Mouse (Mus musculus) CH12.LX (cell line): Measurements from ENCODE around the gene Gm7271. TPM values are rescaled to one million over a fixed set of nuclear protein-coding genes. Genes with fewer than 3 reads are reported as not detected.

ENCODE experiments used
- DNase-seq: peaks from one replicate; pipeline ENCODE4 v3.0.0-alpha.2; 2013; ENCODE audit errors: extremely low read depth
- H3K27ac ChIP-seq: 2 replicates; pipeline ENCODE4 v1.5.1; 2012; ENCODE audit warnings: low read depth, mild to moderate bottlenecking, control low read depth, moderate library complexity; ENCODE audit not compliant: insufficient read depth
- H3K27me3 ChIP-seq: replicated peaks from 2 replicates; pipeline ENCODE3; 2012; ENCODE audit warnings: inconsistent platforms
- H3K36me3 ChIP-seq, 2 experiments: replicated peaks in 1 of 2; 2 replicates each; pipeline versions ENCODE3 to v1.6.1; 2012; ENCODE audit warnings: inconsistent platforms in 1 of 2, low read length in 1 of 2, mild to moderate bottlenecking in 1 of 2, mixed read lengths in 1 of 2, moderate library complexity in 1 of 2; ENCODE audit not compliant: control insufficient read depth in 1 of 2, insufficient read depth in 1 of 2
- H3K4me1 ChIP-seq, 2 experiments: 2 replicates each; pipeline ENCODE4 v1.6.1; 2012; ENCODE audit warnings: inconsistent platforms in 1 of 2, moderate library complexity in 1 of 2; ENCODE audit not compliant: insufficient read depth in 2 of 2, control insufficient read depth in 1 of 2
- H3K4me2 ChIP-seq: 2 replicates; pipeline ENCODE4 v1.6.1; 2012; ENCODE audit warnings: low read depth, mild to moderate bottlenecking, control low read depth; ENCODE audit not compliant: poor library complexity, insufficient read depth, severe bottlenecking
- H3K4me3 ChIP-seq, 3 experiments: fragments of 150-350 bp in 1 of 3; sonication (generic) in 1 of 3; replicated peaks in 1 of 3; 2 replicates each; pipeline versions ENCODE3 to v1.5.1; 2011 to 2012; ENCODE audit warnings: low read depth in 2 of 3, low read length in 2 of 3, mild to moderate bottlenecking in 2 of 3, moderate library complexity in 2 of 3, control low read depth in 1 of 3, improper control_type of control experiment in 1 of 3, inconsistent platforms in 1 of 3, mixed read lengths in 1 of 3; ENCODE audit not compliant: poor library complexity in 1 of 3
- H3K79me2 ChIP-seq: replicated peaks from 2 replicates; pipeline ENCODE4 v1.6.1; 2012; ENCODE audit warnings: mild to moderate bottlenecking, moderate library complexity; ENCODE audit not compliant: control insufficient read depth, poor library complexity, insufficient read depth, severe bottlenecking; ENCODE audit errors: extremely low read depth
- H3K9ac ChIP-seq: 2 replicates; pipeline ENCODE4 v1.6.1; 2012; ENCODE audit warnings: low read depth, mild to moderate bottlenecking, control low read depth, moderate library complexity; ENCODE audit not compliant: insufficient read depth
- H3K9me3 ChIP-seq: replicated peaks from 2 replicates; pipeline ENCODE3; 2012; ENCODE audit warnings: low read length, inconsistent platforms, mixed read lengths
- CHD2 ChIP-seq: IDR thresholded peaks from 2 replicates; pipeline ENCODE4 v1.6.1; 2011; ENCODE audit warnings: low read length, improper control_type of control experiment
- CTCF ChIP-seq, 2 experiments: IDR thresholded peaks in 1 of 2; conservative IDR thresholded peaks in 1 of 2; 2 replicates each; pipeline ENCODE4 v1.5.1; 2011 to 2012; ENCODE audit warnings: low read depth in 2 of 2, low read length in 2 of 2, improper control_type of control experiment in 1 of 2, inconsistent platforms in 1 of 2, mild to moderate bottlenecking in 1 of 2, moderate library complexity in 1 of 2
- E2F4 ChIP-seq: IDR thresholded peaks from 2 replicates; pipeline ENCODE4 v1.6.1; 2011; ENCODE audit warnings: low read depth, low read length, improper control_type of control experiment; ENCODE audit not compliant: insufficient replicate concordance
- EP300 ChIP-seq: IDR thresholded peaks from 2 replicates; pipeline ENCODE4 v1.6.1; 2011; ENCODE audit warnings: low read length, improper control_type of control experiment
- ETS1 ChIP-seq: conservative IDR thresholded peaks from 2 replicates; pipeline ENCODE4 v1.6.1; 2012; ENCODE audit warnings: low read depth, mild to moderate bottlenecking, inconsistent platforms, low read length, improper control_type of control experiment, moderate library complexity
- HCFC1 ChIP-seq: IDR thresholded peaks from 2 replicates; pipeline ENCODE4 v1.6.1; 2012; ENCODE audit warnings: low read depth, mild to moderate bottlenecking, inconsistent platforms, low read length, improper control_type of control experiment
- KAT2A ChIP-seq: IDR thresholded peaks from 2 replicates; pipeline ENCODE4 v1.6.1; 2012; ENCODE audit warnings: low read length, improper control_type of control experiment, inconsistent platforms; ENCODE audit not compliant: insufficient replicate concordance
- MAX ChIP-seq: IDR thresholded peaks from 2 replicates; pipeline ENCODE4 v1.6.1; 2011; ENCODE audit warnings: low read length, improper control_type of control experiment
- MAZ ChIP-seq: IDR thresholded peaks from 2 replicates; pipeline ENCODE4 v1.6.1; 2012; ENCODE audit warnings: low read depth, mild to moderate bottlenecking, inconsistent platforms, low read length, improper control_type of control experiment, moderate library complexity
- NELFE ChIP-seq: IDR thresholded peaks from 2 replicates; pipeline ENCODE4 v1.6.1; 2011; ENCODE audit warnings: low read depth, low read length, improper control_type of control experiment
- POLR2A ChIP-seq: IDR thresholded peaks from 2 replicates; pipeline ENCODE4 v1.6.1; 2011; ENCODE audit warnings: low read depth, mild to moderate bottlenecking, improper control_type of control experiment, low read length
- POLR2AphosphoS2 ChIP-seq: IDR thresholded peaks from 2 replicates; pipeline ENCODE4 v1.6.1; 2011; ENCODE audit warnings: low read depth, low read length, improper control_type of control experiment
- RAD21 ChIP-seq: IDR thresholded peaks from 2 replicates; pipeline ENCODE4 v1.6.1; 2011; ENCODE audit warnings: low read depth, mild to moderate bottlenecking, low read length, improper control_type of control experiment, moderate library complexity
- SIN3A ChIP-seq: IDR thresholded peaks from 2 replicates; pipeline ENCODE4 v1.6.1; 2012; ENCODE audit warnings: low read length, improper control_type of control experiment, inconsistent platforms
- SMC3 ChIP-seq: IDR thresholded peaks from 2 replicates; pipeline ENCODE4 v1.6.1; 2011; ENCODE audit warnings: low read depth, low read length, improper control_type of control experiment
- TBP ChIP-seq: conservative IDR thresholded peaks from 2 replicates; pipeline ENCODE4 v1.6.1; 2011; ENCODE audit warnings: low read depth, low read length, improper control_type of control experiment
- UBTF ChIP-seq: IDR thresholded peaks from 2 replicates; pipeline ENCODE4 v1.6.1; 2012; ENCODE audit warnings: low read depth, mild to moderate bottlenecking, inconsistent platforms, low read length, improper control_type of control experiment, moderate library complexity
- USF1 ChIP-seq: IDR thresholded peaks from 2 replicates; pipeline ENCODE4 v1.6.1; 2014; ENCODE audit warnings: low read depth, mild to moderate bottlenecking, inconsistent platforms, low read length, improper control_type of control experiment
- USF2 ChIP-seq: conservative IDR thresholded peaks from 2 replicates; pipeline ENCODE4 v1.6.1; 2011; ENCODE audit warnings: low read depth, low read length, improper control_type of control experiment
- ZNF384 ChIP-seq: IDR thresholded peaks from 2 replicates; pipeline ENCODE4 v1.6.1; 2012; ENCODE audit warnings: low read depth, low read length, improper control_type of control experiment, inconsistent platforms
- dilution Hi-C: fragments of 300-500 bp; cut with MboI; formaldehyde crosslinking; loops from 2 replicates; pipeline ENCODE4 v1.14.3; 2020; ENCODE audit warnings: low sequenced_read_pairs; ENCODE audit not compliant: extremely low pct_unique_long_range_greater_than_20kb, extremely low pct_ligation_motif_present
- in situ Hi-C: fragments of 300-500 bp; cut with MboI; formaldehyde crosslinking; loops from 3 replicates; pipeline ENCODE4 v1.14.3; 2019; ENCODE audit warnings: low sequenced_read_pairs, low pct_ligation_motif_present, low pct_unique_long_range_greater_than_20kb, mixed read lengths
- polyA plus RNA-seq: library from polyadenylated mRNA; unstranded; fragments of >175 nt; gene quantifications from 2 replicates; pipeline ENCODE4 v1.2.1, GENCODE M21; 2012; ENCODE audit warnings: low read depth; ENCODE audit not compliant: insufficient read length
- total RNA-seq, 2 experiments: library from RNA; depleted of rRNA; stranded (reverse); fragments of 300-350 nt in 1 of 2; fragments of >200 nt in 1 of 2; gene quantifications; 2 replicates each; pipeline ENCODE4 v1.2.3; 2012 to 2014

Gene Gm7271
- not detected in 2 replicates for total RNA-seq (2012; rRNA removed)
- total RNA-seq (2014; rRNA removed): not detected in 2 replicates
- not detected in 2 replicates for polyA plus RNA-seq

DNA sequence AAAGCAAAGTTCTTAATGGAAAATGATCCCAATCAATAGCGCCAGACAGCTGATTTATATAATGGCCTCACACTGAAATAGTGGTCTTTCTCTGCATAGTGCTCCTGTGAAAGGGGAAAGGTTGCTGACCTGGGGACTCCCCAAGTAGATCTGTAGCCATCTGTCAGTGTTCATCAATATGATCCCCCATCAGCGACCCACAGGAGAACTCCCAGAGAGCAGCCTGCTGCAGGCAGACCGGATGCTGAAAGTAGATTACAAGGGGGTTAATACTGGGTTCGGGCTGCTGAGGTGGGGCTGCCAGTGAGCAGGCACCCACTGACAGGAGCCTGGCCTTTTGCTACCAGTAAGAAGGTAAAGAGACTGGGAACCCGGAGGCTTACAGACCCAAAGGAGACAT lies at the start of gene Gm7271:
Gm7271 (plus strand) TSS at position 230 of the 400 bp plus-strand sequence.
- no peak for DNase-seq
- dilution Hi-C loops (no loop called here), in situ Hi-C loops (no loop called here)
- Histone ChIP-seq H3K9ac (no peak within 1 kb of the TSS), H3K4me3 (no peak within 1 kb of the TSS), H3K27me3 (no peaks in the 10 kb centered on the region), H3K4me1 (no peaks in the 10 kb centered on the region), H3K9me3 (peaks cover 2% of the 10 kb centered on the region), H3K79me2 (no peaks in the 10 kb centered on the region), H3K27ac (no peak within 1 kb of the TSS), H3K4me2 (no peak within 1 kb of the TSS), H3K36me3 (no peaks in the 10 kb centered on the region)
- TF ChIP-seq TBP (no peak), USF2 (no peak), EP300 (no peak), RAD21 (no peak), CTCF (conservative IDR thresholded peaks at IDR 0.05 in 1 of 2, IDR thresholded peaks at IDR 0.05 in 1 of 2; ENCODE audit: low read depth in 2 of 2, low read length in 2 of 2) (no peak), POLR2A (no peak), POLR2AphosphoS2 (no peak)

DNA sequence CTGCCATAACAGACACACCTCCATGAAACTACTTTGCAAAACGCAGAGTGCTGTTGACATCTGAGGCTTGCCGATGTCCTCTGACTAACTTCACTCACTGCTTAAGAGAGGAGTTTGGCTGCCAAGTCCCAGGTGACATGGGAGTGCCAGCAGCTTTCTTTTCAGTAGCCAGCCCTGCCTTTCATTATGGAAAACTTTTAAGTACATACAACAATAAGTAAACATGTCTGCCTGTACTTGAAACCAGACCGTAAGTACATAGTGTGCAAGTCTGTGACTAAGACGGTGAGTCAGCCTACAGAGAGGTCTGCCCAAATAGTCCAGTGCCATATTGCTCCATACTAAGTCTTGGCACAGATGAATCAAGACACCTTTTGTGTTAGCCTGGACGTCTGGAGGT lies 46.7 kb upstream of the Gm7271 start:
- TF ChIP-seq KAT2A (no peak), E2F4 (no peak), USF2 (no peak), MAZ (no peak), RAD21 (no peak), CHD2 (no peak)
- H3K4me2 ChIP-seq: no peak overlapping the region
- no peaks in the 10 kb centered on the region for H3K79me2 ChIP-seq
- no peak overlapping the region for H3K9ac ChIP-seq
- H3K4me3 ChIP-seq: no peak overlapping the region
- in situ Hi-C loops: no loop called here
- no peaks in the 10 kb centered on the region for H3K27me3 ChIP-seq
- H3K36me3 ChIP-seq: no peaks in the 10 kb centered on the region
- 0 out of 4 replicates have a peak, but pooled peaks cover 0 to 4% of the 10 kb centered on the region in 2 experiments for H3K4me1 ChIP-seq
- DNase-seq: no peak
- no peak overlapping the region for H3K27ac ChIP-seq
- dilution Hi-C loops: no loop called here
- H3K9me3 ChIP-seq: no peaks in the 10 kb centered on the region

DNA sequence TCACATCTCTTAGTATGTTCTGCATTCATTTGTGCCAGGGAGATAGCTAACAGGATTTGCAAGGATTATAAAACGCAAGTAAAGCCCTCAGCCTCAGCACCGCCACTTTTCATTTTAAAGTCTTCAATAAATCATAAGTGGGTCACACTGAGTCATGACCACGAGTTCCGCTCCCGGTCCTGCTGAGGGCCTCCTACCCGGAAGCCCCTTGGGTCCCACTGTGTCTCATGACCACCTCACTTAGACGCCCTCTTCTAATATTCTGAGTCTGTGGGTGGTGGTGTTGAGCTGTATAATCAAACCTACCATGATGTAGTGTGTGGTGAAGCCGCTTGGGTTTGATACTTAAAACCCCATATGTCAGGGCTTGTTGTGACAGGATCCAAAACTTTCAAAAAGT lies 46.1 kb upstream of the Gm7271 start:
- dilution Hi-C loops: no loop called here
- in situ Hi-C loops: no loop called here

More for the DNA sequence above, 46.1 kb upstream of the Gm7271 start:
- H3K4me1 ChIP-seq: 0 out of 4 replicates have a peak, but pooled peaks cover 0 to 4% of the 10 kb centered on the region in 2 experiments
- H3K4me3 ChIP-seq: no peak overlapping the region
- DNase-seq: no peak
- no peaks in the 10 kb centered on the region for H3K79me2 ChIP-seq
- no peaks in the 10 kb centered on the region for H3K36me3 ChIP-seq
- no peak for TF ChIP-seq POLR2AphosphoS2
- no peak for TF ChIP-seq KAT2A
- TF ChIP-seq CTCF (conservative IDR thresholded peaks at IDR 0.05 in 1 of 2, IDR thresholded peaks at IDR 0.05 in 1 of 2; ENCODE audit: low read depth in 2 of 2, low read length in 2 of 2): no peak
- TF ChIP-seq ZNF384: no peak
- no peak for TF ChIP-seq USF1
- no peak for TF ChIP-seq UBTF
- TF ChIP-seq NELFE: no peak
- TF ChIP-seq SIN3A: no peak
- no peak for TF ChIP-seq HCFC1
- no peak for TF ChIP-seq E2F4
- TF ChIP-seq MAX: no peak
- TF ChIP-seq SMC3: no peak
- TF ChIP-seq ETS1: no peak
- no peaks in the 10 kb centered on the region for H3K27me3 ChIP-seq
- no peaks in the 10 kb centered on the region for H3K9me3 ChIP-seq
- H3K4me2 ChIP-seq: no peak overlapping the region
- no peak overlapping the region for H3K27ac ChIP-seq
- no peak overlapping the region for H3K9ac ChIP-seq
